Mouse (Mus musculus) heart, embryonic 11.5 days (tissue): ENCODE data around the gene Gpsm3. TPM values are rescaled to one million over a fixed set of nuclear protein-coding genes. Genes with fewer than 3 reads are reported as not detected.

ENCODE experiments used
- ATAC-seq: fragments of 200-750 bp; cut with Nextera tagmentation; replicated peaks from 2 replicates; pipeline ENCODE4 v1.8.0; 2017; ENCODE audit warnings: moderate library complexity; ENCODE audit not compliant: insufficient number of reproducible peaks, low FRiP score, low TSS enrichment
- H3K27ac ChIP-seq: fragments of 300-500 bp; sonication (generic); 2 replicates; pipeline ENCODE4 v1.5.1; 2014; ENCODE audit warnings: mild to moderate bottlenecking, low read depth, low read length
- H3K27me3 ChIP-seq: fragments of 300-500 bp; sonication (generic); 2 replicates; pipeline ENCODE4 v1.6.1; 2014; ENCODE audit warnings: mild to moderate bottlenecking, low read length, mixed read lengths; ENCODE audit not compliant: control insufficient read depth, insufficient read depth
- H3K36me3 ChIP-seq: fragments of 300-500 bp; sonication (generic); 2 replicates; pipeline ENCODE4 v1.6.1; 2014; ENCODE audit warnings: mild to moderate bottlenecking, low read length, moderate library complexity, mixed read lengths; ENCODE audit not compliant: control insufficient read depth, insufficient read depth
- H3K4me1 ChIP-seq: fragments of 300-500 bp; sonication (generic); 2 replicates; pipeline ENCODE4 v1.6.1; 2014; ENCODE audit warnings: low read length; ENCODE audit not compliant: control insufficient read depth, insufficient read depth
- H3K4me2 ChIP-seq: fragments of 300-500 bp; sonication (generic); 2 replicates; pipeline ENCODE4 v1.6.1; 2014; ENCODE audit warnings: mild to moderate bottlenecking, moderate library complexity
- H3K4me3 ChIP-seq: fragments of 300-500 bp; sonication (generic); 2 replicates; pipeline ENCODE4 v1.5.1; 2014; ENCODE audit warnings: low read depth, low read length
- H3K9ac ChIP-seq: fragments of 300-500 bp; sonication (generic); 2 replicates; pipeline ENCODE4 v1.6.1; 2014; ENCODE audit warnings: mild to moderate bottlenecking, low read depth, low read length, moderate library complexity
- H3K9me3 ChIP-seq: fragments of 300-500 bp; sonication (generic); replicated peaks from 2 replicates; pipeline ENCODE4 v1.6.1; 2016; ENCODE audit warnings: low read length; ENCODE audit not compliant: control insufficient read depth
- WGBS: fragments of 180-500 bp; shearing (Covaris S2); extraction: QIAGEN DNeasy Blood & Tissue Kit; methylation state at CpG from one replicate; pipeline ENCODE4 v1.1.7; 2014; ENCODE audit not compliant: insufficient replicate concordance; 5-methylcytosine and 5-hydroxymethylcytosine counted together
- polyA plus RNA-seq: library from polyadenylated mRNA; unstranded; fragments of >200 nt; fragmentation: Nextera tagmentation; extraction: Ambion mirVana; gene quantifications from 2 replicates; pipeline ENCODE4 v1.2.1, GENCODE M21; 2014

The Gpsm3 gene
- polyA plus RNA-seq, 1 experiment from 2014 or later, result 10.3 TPM

DNA sequence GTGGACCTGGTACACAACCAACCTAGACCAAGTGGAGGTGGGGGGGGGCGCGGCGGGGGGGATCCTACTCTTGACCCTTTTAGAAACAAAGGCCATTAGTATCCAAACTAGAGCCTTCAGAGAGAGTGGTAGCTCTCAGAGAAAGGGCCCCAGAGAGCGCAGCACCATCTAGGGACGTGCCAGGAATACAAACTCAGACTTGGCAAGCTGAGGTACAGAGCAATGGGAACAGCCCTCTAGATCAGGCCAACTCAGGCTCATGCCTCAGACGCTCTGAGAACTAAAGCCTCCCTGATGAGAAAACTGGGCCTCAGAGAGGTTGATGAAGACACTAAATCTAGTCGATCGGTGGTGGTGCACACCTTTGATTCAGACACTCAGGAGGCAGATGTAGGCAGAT, 4.5 kb upstream of the Gpsm3 start:
- no peak overlapping the region for H3K4me3 ChIP-seq
- no peaks in the 10 kb centered on the region for H3K9me3 ChIP-seq
- no peaks in the 10 kb centered on the region for H3K27me3 ChIP-seq
- peaks cover 24% of the 10 kb centered on the region for H3K4me1 ChIP-seq
- H3K36me3 ChIP-seq, result no peaks in the 10 kb centered on the region
- ATAC-seq, result no peak
- WGBS, result 81% methylated on average over 8 of the region's 8 CpGs
- no peak overlapping the region for H3K4me2 ChIP-seq
- H3K9ac ChIP-seq, result no peak overlapping the region
- H3K27ac ChIP-seq, result no peak overlapping the region

DNA sequence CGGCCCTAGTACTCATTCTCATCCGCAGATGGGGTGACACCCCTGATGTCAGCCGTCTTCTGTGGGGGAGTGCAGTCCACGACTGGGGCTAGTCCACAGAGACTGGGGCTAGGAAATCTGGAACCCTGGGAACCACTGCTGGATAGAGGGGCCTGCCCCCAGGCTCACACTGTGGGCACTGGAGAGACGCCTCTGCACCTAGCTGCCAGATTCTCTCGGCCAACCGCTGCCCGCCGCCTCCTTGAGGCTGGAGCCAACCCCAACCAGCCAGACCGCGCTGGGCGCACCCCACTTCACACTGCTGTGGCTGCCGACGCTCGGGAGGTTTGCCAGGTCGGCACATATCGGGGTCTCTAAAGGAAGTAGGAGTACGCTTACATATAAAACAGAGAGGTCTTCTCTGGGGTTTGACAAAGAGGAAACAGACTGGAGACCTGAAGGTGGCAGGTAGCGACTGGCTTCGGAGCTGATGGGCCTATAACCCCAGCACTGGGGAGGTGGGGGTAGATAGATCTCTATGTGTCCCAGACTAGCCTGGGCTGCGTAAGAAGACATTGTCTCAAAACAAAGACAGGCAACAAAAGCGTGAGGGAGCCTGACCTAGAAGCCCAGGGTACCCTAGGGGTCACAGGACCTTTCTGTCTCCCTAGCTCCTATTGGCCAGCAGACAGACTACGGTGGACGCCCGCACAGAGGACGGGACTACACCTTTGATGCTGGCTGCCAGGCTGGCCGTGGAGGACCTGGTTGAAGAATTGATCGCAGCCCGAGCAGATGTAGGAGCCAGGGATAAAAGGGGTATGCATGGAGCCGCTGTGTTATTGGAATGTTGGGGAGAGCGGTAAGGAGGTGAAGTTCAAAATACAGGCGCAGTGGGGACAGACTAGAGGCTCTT, 3.5 kb upstream of the Gpsm3 start:
- Histone ChIP-seq H3K4me2 (peak overlapping the region; percentile 99), H3K9ac (peak overlapping the region; percentile 96), H3K27me3 (no peaks in the 10 kb centered on the region), H3K4me1 (peaks cover 34% of the 10 kb centered on the region), H3K36me3 (no peaks in the 10 kb centered on the region), H3K4me3 (peak overlapping the region; percentile 60), H3K9me3 (no peaks in the 10 kb centered on the region), H3K27ac (peak overlapping the region; percentile 93)
- WGBS, result 29% methylated on average over 32 of the region's 32 CpGs
- no peak for ATAC-seq

DNA sequence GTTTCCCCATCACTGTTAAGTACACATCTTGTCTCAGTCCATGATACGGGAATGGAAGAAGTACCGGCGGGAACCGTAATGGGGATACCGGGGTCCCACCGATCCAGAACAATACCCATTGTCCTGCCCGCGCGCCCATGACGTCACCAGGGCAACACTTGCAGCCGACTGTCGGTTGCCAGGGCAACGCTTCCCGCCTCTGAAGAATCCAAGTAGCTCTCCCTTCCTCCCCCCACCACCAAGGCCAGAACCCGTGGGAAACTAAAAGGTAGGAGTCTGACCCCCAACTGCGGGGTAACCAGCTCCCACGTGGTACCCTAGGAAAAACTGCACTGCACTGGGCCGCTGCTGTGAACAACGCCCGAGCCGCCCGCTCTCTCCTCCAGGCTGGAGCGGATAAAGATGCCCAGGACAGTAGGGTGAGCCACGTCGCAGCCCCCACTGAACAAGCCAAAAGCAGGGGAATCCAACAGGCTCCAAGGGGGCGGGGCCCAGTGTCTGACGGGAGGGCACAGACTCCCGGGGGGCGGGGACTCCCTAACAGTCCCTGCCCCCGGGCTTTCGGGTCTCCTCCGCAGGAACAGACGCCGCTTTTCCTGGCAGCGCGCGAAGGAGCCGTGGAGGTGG, 2.7 kb upstream of the Gpsm3 start:
- Histone ChIP-seq H3K27me3 (no peaks in the 10 kb centered on the region), H3K4me1 (peaks cover 38% of the 10 kb centered on the region), H3K4me3 (peak overlapping the region; percentile 60), H3K9me3 (no peaks in the 10 kb centered on the region), H3K27ac (peak overlapping the region; percentile 93), H3K9ac (peak overlapping the region; percentile 96), H3K4me2 (peak overlapping the region; percentile 99), H3K36me3 (no peaks in the 10 kb centered on the region)
- peak; percentile 78 for ATAC-seq
- under 1% methylated on average over 38 of the region's 38 CpGs for WGBS

DNA sequence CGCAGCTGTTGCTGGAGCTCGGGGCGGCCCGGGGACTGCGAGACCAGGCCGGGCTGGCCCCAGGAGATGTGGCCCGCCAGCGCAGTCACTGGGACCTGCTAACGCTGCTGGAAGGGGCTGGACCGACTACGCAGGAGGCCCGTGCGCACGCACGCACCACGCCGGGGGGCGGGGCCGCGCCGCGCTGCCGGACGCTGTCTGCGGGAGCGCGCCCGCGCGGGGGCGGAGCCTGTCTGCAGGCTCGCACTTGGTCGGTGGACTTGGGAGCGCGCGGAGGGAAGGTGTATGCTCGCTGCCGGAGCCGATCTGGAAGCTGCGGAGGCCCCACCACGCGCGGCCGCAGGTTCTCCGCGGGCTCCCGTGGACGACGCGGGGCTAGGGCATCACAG, 2.2 kb upstream of the Gpsm3 start:
- peak overlapping the region; percentile 96 for H3K9ac ChIP-seq
- ATAC-seq, result peak; percentile 74
- peak overlapping the region; percentile 93 for H3K27ac ChIP-seq
- H3K4me2 ChIP-seq, result peak overlapping the region; percentile 99
- peak overlapping the region; percentile 60 for H3K4me3 ChIP-seq
- no peaks in the 10 kb centered on the region for H3K27me3 ChIP-seq
- H3K4me1 ChIP-seq, result peaks cover 38% of the 10 kb centered on the region
- WGBS, result under 1% methylated on average over 42 of the region's 50 CpGs
- no peaks in the 10 kb centered on the region for H3K36me3 ChIP-seq
- no peaks in the 10 kb centered on the region for H3K9me3 ChIP-seq

DNA sequence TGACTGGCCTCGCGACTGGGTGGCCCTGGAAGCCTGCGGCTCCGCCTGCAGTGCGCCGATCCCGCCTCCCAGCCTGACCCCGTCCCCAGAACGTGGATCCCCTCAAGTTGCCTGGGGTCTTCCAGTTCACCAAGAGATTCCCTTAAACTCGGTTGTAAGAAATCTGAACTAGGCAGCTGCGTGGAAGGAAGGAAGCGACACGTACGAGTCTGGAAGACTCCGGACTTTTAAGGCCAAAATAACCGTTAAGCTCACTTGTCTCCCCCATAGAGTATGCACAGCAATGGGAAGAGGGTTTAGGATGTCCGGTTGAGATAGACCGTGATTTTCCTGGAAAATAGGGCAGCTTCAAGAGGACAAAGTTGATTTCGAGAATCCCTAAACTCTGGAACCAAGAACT, 1.8 kb upstream of the Gpsm3 start:
- no peak for ATAC-seq
- peaks cover 41% of the 10 kb centered on the region for H3K4me1 ChIP-seq
- 2% methylated on average over 19 of the region's 19 CpGs for WGBS

DNA sequence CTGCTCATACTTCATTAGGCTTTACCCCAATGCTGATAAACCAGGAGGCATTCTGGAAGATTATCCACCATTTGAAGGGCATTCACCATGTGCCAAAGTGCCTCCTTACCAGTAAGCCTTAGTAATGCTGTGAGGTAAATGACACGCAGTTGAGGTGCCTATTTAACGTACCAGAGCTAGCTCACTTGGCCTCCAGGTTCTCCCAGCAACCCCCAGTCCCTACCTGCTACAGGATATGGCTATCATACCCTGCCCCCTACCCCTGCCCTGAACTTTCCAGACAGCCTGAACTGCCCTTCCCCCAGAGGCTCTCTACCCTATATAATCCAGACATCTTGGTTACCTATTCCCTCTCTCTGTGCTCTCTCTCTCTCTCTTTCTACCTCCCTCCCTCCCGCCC, 839 bp upstream of the Gpsm3 start:
- no peak overlapping the region for H3K4me3 ChIP-seq
- H3K9ac ChIP-seq, result 0 out of 2 replicates have a peak overlapping the region, but pooled peaks have one; percentile 5

More for the DNA sequence above, 1.8 kb upstream of the Gpsm3 start:
- no peaks in the 10 kb centered on the region for H3K27me3 ChIP-seq
- peak overlapping the region; percentile 99 for H3K4me2 ChIP-seq
- H3K9ac ChIP-seq, result peak overlapping the region; percentile 96
- peak overlapping the region; percentile 60 for H3K4me3 ChIP-seq
- H3K36me3 ChIP-seq, result no peaks in the 10 kb centered on the region
- H3K9me3 ChIP-seq, result no peaks in the 10 kb centered on the region
- H3K27ac ChIP-seq, result peak overlapping the region; percentile 93

DNA sequence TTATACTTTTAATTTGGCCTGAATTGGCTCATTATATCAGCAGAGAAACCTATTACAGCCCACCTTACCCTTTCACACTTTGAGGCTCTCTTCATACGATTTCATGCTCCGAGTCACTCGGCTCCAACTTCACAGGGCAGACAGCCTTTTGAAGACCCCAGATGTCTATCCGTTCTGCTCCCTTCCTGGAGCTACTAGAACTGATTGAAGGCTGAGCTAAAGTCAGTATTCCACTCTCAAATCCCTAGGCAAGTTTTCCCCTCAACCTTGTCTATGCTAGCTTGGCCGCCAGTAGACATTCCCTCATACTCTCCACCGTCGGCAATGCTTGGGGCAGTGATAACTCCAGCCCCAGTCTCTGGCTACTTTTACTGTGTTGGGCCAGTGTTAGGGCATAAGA, 400 bp upstream of the Gpsm3 start:
- H3K9me3 ChIP-seq, result no peaks in the 10 kb centered on the region
- H3K27ac ChIP-seq, result peak overlapping the region; percentile 7; the same call in 1 of the 2 replicates
- no peak for ATAC-seq
- H3K4me1 ChIP-seq, result peaks cover 54% of the 10 kb centered on the region
- peak overlapping the region; percentile 19; the same call in 1 of the 2 replicates for H3K4me3 ChIP-seq
- H3K9ac ChIP-seq, result 0 out of 2 replicates have a peak overlapping the region, but pooled peaks have one; percentile 5
- WGBS, result 37% methylated on average over 7 of the region's 7 CpGs
- H3K4me2 ChIP-seq, result peak overlapping the region; percentile 29
- no peaks in the 10 kb centered on the region for H3K36me3 ChIP-seq
- no peaks in the 10 kb centered on the region for H3K27me3 ChIP-seq

More for the DNA sequence above, 839 bp upstream of the Gpsm3 start:
- no peaks in the 10 kb centered on the region for H3K27me3 ChIP-seq
- H3K9me3 ChIP-seq, result no peaks in the 10 kb centered on the region
- H3K4me1 ChIP-seq, result peaks cover 49% of the 10 kb centered on the region
- peak overlapping the region; percentile 99 for H3K4me2 ChIP-seq
- no peaks in the 10 kb centered on the region for H3K36me3 ChIP-seq
- WGBS, result 67% methylated on average over 3 of the region's 3 CpGs
- no peak for ATAC-seq
- H3K27ac ChIP-seq, result no peak overlapping the region; the same call in 1 of the 2 replicates

DNA sequence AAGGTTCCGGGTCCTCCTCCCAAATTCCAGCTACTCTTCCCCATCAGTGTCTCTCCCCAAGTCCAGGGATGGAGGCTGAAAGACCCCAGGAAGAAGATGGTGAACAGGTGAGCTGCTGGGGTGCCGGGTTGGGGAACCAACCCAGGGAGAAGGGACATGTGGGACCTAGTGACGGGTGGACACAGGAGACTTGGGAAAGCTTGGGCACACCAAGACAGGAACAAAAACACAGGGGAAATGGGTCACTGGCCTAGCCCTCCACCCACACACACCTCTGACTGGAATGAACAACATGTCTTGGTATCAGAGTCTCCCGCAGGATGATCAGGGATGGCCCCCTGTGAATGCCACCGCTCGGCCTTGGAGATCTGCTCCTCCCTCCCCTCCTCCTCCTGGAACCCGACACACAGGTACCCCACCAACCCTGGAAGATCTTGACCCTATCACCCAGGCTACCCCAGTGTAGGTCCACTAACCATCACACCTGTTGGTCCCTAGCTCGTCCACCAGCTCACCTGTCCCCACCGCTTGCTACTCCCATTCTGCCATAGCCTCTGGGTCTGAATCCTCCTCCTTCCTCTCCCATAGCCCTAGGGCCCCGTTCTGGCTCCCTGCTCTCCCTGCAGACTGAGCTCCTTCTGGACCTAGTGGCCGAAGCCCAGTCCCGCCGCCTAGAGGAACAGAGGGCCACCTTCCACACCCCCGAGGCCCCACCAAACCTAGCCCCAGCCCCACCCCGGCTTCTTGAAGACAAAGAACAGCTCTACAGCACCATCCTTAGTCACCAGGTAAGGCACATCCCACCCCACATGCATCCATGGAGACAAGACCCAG, 765 bp downstream of the Gpsm3 start:
- no peaks in the 10 kb centered on the region for H3K27me3 ChIP-seq
- H3K9me3 ChIP-seq, result no peaks in the 10 kb centered on the region
- WGBS, result 72% methylated on average over 15 of the region's 15 CpGs
- H3K27ac ChIP-seq, result peak overlapping the region; percentile 97
- H3K9ac ChIP-seq, result peak overlapping the region; percentile 58; the same call in 1 of the 2 replicates
- H3K36me3 ChIP-seq, result 0 out of 2 replicates have a peak, but pooled peaks cover 4% of the 10 kb centered on the region
- H3K4me1 ChIP-seq, result peaks cover 59% of the 10 kb centered on the region
- ATAC-seq, result no peak
- peak overlapping the region; percentile 92 for H3K4me2 ChIP-seq
- peak overlapping the region; percentile 83 for H3K4me3 ChIP-seq
